Mouse (Mus musculus) lung, adult 18-20 months (tissue): ENCODE measurements at regions not wholly inside any gene's neighbourhood (a gene's known extent, or its start where the extent isn't known, plus 50 kb on each side); places are given as distances from the start of the nearest gene placed in this dataset.

Experiments used
- DNase-seq, 2 experiments: peaks; one replicate each; pipeline ENCODE4 v3.0.0; 2022; ENCODE audit warnings: mixed read lengths in 2 of 2

DNA sequence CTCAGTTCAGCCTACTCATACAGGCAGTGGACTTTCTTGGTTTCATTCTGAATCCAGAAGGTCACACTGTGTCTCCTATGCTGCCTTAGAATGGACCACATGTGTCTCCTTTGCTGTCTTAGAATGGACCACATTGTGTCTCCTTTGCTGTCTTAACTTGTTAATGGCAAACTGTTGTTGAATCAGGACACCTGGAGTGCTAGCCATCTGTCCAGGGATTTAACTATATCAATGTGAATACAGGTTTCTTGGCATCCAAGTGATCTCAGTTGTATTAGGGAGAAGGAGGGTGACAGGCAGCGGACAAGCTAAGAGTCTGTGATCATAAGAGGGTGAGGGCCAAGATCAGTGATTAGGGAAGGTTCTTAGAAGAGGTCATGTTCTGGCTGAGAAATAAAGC is 92.3 kb downstream of the Snx19 start:
- DNase-seq: no peak
